Mouse (Mus musculus) ZHBTc4 (cell line): ENCODE results near the gene Cnot10.

Experiments
- DNase-seq: peaks from one replicate; pipeline ENCODE4 v3.0.0-alpha.2; 2011; ENCODE audit warnings: low read depth, low spot score

Cnot10 gene

GRCm38 (mm10) chr9:114639839-114640646 is at the start of gene Cnot10:
Gene Cnot10, minus strand, starts transcription at chr9:114640184.
- DNase-seq = peak; percentile 100

DNA sequence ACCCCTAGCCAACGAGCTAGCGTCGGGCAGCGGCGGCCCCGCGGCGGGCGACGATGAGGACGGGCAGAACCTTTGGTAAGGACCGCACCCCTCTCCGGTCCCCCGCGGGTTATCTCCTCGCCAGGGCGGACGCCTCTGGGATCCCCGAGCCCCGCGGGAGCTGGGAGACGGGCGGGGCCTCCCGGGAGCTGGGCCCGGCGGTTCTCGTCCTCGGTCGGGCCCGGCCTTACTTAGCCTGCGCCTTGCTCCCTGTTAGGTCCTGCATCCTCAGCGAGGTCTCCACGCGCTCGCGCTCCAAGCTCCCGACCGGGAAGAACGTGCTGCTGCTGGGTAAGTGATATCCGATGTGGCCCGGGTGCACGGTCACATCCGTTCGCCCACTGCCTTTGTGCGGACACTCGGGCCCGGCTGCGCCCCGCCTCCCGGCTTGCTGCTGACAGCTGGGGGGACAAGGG is 49.0 kb upstream of the Cnot10 start:
- DNase-seq = peak; percentile 59

- peak; percentile 99 for DNase-seq
These were observed 48.4 kb upstream of the Cnot10 start, which contains the start of gene Dync1li1 for GRCm38 (mm10) chr9:114688252-114688952. Gene Dync1li1, plus strand, starts transcription at chr9:114688790.

DNA sequence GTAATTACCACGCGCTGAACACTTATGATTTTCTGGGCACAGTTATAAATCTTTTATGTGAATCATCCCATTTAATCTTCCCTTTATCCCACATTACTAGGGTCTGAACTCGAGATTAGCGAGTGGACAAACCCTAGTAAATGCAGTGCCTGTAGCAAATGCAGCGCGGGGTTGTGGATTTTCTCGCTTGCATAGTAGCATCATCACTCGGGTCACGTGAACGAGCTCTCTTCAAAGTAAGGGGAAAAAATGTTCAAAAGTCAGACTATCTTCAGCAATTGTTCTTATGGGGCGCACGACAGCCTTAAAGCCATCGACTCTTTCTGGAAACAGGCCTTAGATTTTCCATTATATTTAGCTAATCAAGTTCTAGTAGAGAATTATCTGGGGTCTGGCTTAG is 47.7 kb upstream of the Cnot10 start:
- DNase-seq = no peak

DNA sequence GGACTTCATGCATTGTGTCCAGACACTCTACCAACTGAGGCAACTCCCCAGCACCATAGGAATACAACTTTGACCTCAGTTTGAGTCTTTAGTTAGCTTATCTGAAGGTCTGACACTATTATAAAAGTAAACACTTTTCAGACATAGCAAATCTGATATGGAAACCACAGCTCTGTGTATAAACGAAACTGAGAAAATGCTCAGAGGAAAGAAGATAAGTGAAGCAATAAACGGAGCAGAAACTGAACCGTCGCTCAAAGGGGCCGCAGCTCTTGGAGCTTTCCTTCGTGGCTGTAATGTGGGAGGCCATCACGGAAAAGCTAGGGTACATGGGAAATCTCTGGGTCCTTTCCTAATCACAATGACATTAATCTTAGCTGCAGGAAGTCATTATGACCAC is 46.3 kb upstream of the Cnot10 start:
- no peak for DNase-seq

DNA sequence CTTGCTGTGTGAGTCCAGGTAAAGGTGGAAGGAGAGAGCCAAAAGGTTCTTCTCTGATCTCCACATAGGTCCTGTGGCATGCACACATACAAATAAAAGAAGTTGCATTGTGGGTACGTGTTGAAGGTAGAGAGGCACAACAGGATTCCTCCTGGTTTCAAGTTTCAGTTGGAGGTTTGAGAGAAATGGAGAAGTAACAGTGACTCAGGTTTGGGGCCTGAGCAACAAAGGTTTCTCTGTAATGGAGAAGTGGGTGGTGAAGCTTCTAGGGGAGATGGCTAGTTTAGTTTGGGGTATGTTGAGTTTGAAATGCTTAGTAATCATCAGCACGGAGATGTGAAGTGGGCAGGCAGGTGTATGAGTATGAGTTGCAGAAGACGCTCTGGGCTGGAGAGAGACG is 42.2 kb upstream of the Cnot10 start:
- no peak for DNase-seq

DNA sequence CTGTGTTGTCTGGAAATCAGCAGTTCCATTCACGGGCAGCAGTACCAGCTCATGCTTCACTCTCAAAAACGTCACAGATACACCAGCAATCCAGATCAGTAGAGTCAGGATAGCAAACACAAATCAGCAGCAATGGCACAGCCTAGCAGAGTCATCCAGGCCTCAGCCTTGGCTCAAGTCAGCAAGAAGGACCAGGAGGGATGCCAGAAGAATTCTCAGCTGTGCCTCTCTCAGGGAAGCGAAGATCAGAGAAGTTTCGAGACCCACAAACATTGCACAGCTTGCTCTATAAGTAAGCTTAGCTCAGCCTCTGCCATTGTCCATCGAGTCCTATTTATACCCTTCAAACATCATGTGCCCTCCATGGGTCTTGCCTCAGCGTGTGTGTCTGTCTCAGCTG is 40.5 kb upstream of the Cnot10 start:
- no peak for DNase-seq

- DNase-seq = no peak
These were observed 40.0 kb upstream of the Cnot10 start for GRCm38 (mm10) chr9:114679944-114680343.

DNA sequence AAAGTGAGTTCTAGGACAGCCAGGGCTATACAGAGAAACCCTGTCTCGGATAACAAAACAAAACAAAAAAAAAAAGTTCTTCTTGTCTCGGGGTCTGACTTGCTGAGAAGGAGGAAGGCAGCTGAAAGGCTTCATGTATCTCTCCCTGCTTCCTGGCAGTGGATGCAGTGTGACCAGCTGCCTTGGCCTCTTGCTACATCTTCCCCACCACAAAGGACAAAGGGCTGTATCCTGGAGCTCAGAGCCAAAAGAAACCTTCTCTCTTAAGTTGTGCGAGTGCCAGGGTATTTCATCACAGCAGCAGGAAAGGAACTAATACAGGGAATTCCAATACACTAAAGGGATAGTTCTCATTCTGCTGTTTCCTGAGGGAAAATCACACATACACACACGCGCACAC is 38.6 kb upstream of the Cnot10 start:
- DNase-seq = no peak

DNA sequence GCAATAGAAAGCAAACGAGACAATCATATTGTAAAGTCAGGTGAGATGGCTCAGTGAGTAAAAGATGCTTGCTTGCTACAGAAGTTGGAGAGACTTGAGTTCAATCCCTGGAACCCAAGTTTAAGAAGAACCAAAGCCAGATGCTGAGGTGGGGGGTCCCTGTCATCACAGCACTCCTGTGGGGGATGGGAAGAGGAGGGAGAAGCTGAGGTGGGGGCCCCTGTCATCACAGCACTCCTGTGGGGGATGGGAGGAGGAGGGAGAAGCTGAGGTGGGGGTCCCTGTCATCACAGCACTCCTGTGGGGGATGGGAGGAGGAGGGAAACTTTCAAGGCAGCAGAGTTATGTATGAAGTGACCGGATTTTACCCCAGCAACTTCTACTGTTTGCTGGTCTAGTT is 33.6 kb upstream of the Cnot10 start:
- DNase-seq = no peak

DNA sequence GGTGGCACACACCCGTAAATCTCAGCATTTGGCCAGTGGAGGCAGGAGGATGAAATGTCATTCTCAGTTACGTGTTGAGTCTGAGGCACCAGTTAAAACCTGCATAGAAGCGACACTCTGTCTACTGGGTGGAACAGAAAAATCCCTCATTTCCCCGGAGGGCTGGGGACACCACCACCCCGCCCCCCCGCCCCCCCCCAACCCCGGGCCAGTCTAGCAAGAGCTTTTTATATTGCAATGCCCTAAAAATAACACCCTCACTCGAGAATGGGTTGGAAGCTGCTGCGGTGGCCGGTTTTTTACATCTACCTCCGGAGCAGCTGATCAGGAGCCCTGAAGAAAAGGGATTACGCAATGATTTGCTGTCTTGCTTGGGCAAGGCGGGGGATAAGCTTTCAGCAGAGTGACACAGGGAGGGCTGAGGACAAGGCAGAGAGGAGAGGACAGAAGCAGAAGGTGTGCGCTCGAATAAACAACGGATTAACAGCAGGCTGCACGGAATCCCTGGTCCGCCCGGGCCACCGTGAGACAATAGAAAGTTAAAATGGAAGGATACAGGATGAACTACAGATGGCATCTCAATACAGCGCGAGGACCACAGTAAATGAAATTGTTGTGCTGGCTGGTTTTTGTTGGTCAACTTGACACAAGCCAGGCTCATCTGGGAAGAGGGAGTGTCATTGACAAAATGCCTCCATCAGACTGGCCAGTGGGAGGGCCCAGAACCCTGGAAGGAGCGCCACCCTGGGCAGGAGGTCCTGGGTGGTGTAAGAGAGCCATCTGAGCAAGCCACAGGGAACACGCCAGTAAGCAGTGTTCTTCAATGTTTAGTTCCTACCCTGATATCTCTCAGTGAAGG is 32.9 kb upstream of the Cnot10 start:
- no peak for DNase-seq

DNA sequence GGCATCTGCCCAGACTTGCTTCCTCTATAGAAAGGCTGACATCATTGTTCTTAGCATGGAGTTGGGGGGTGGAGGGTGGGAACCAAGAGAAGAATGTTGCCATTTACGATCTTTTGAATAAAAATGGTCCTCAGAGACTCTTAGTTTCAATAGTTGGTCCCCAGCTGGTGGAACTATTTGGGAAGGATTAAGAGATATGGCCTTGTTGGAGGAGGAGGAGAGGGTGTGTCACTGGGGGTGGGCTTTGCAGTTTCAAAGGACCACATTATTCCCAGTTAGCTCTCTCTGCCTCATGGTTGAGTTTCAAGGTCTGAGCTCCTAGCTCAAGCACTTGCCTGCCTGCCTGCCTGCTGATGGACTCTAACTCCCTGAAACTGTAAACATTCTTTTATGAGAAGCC is 32.0 kb upstream of the Cnot10 start:
- peak; percentile 37 for DNase-seq

DNA sequence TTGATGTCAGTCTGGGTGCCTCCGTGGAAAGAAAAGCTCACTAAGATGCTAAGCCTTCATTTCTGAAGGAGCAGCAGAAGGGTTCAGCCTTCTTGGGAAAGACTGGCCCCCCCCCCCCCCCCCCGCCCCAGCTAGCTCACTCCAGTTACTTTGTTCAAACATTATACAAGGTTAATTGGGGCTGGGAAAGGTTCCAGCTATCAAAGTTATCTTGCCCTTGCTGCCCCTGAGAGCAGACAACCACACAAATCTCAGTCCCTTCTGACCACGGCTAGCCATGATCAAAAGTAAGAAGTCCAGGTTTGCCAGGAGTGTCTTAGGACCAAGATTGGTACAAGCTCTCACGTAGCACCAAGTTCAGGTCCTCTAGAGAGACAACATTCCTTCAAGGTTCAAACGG is 29.0 kb upstream of the Cnot10 start:
- no peak for DNase-seq

DNA sequence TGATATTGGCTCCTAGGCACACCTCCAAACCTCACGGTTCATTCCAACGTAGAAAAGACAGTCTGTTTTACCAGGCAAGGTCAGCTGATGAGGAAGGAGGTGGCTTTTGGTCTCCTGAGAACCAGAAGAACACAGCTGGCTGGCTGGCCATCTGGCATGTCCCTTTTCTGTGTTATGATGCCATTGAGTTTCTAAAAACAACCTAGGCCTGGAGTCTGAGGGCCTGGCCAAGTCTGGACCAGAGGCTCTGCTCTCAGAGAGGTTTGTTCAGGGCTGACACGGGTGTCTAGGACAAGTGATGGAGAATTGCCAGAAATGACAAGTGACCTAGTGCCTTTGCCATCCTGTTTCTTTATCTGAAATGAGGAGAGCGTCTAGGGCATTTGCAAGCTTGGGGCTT is 28.1 kb upstream of the Cnot10 start:
- DNase-seq = no peak

- DNase-seq = peak; percentile 62
These were observed 26.9 kb upstream of the Cnot10 start for GRCm38 (mm10) chr9:114666858-114667257.

- peak; percentile 96 for DNase-seq
These were observed 23.8 kb upstream of the Cnot10 start for GRCm38 (mm10) chr9:114663782-114664181.

DNA sequence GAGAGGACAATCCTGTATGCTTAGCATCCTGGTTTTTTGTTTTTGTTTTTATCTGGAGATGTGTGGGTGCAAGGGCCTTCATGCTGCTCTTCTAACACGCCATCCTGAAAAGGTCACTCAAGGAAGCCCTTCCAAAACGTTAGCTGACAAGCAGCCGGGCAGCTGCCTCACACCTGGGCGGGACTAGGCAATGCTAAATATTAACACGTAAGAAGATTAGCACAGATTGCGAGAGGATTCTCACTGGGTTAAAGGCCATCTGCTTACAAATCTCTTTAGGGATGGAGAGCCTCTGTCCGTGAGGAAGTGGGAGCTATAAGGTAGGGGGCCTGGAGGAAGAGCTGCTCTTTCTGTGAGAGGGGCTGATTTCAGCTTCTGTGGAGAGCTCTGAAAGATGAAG is 22.0 kb upstream of the Cnot10 start:
- DNase-seq = no peak

DNA sequence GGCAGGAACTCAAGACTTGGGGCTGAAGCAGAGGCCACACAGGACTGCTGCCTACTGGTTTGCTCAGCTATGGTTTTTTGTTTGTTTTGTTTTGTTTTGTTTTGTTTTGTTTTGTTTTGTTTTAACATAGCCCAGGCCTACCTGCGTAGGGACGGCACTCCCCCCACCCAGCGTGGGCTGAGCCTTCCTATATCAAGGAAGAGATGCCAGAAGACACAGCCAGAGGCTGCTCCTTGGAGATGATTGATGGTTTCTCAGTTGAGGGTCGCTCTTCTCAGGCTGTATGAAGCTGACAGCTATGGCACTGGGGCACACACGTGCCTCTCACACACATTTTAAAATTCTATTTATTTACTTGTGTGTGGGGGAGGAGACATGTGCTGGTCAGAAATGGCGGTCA is 21.0 kb upstream of the Cnot10 start:
- DNase-seq = no peak

- DNase-seq = no peak
These were observed 20.5 kb upstream of the Cnot10 start for GRCm38 (mm10) chr9:114660506-114660905.

- no peak for DNase-seq
These were observed 16.7 kb upstream of the Cnot10 start for GRCm38 (mm10) chr9:114656701-114657100.

- DNase-seq = peak; percentile 73
These were observed 15.4 kb upstream of the Cnot10 start for GRCm38 (mm10) chr9:114655356-114655755.
